Mouse (Mus musculus) macrophage (primary cell): ENCODE results near the gene Clec3a. TPM values are rescaled to one million over a fixed set of nuclear protein-coding genes. Genes with fewer than 3 reads are reported as not detected.

ENCODE experiments used
- H3K27ac ChIP-seq: fragments of 350-480 bp; formaldehyde crosslinking; 2 replicates; pipeline ENCODE4 v1.9.0; 2021
- H3K36me3 ChIP-seq: fragments of 350-480 bp; formaldehyde crosslinking; 2 replicates; pipeline ENCODE4 v1.9.0; 2021; ENCODE audit errors: inconsistent target
- H3K4me3 ChIP-seq: fragments of 350-480 bp; formaldehyde crosslinking; 2 replicates; pipeline ENCODE4 v1.9.0; 2021; ENCODE audit errors: inconsistent target
- H3K79me2 ChIP-seq: fragments of 350-480 bp; formaldehyde crosslinking; 2 replicates; pipeline ENCODE4 v1.9.0; 2021; ENCODE audit errors: inconsistent target
- WGBS: methylation state at CpG from one replicate; pipeline ENCODE4 v1.1.7; 2026; ENCODE audit warnings: inconsistent platforms; ENCODE audit not compliant: missing documents; 5-methylcytosine and 5-hydroxymethylcytosine counted together
- polyA plus RNA-seq: library from polyadenylated mRNA; stranded (reverse); fragments of 250-400 nt; gene quantifications from 3 replicates; pipeline ENCODE4 v1.2.4, GENCODE M21; 2018; ENCODE audit warnings: inconsistent platforms

The Clec3a gene
- polyA plus RNA-seq, 1 experiment from 2014 or later = not detected

GRCm38 (mm10) chr8:114439334-114440204 lies 21.7 kb downstream of the Clec3a start, which contains the start of gene Wwox:
Gene Wwox (plus strand): TSS chr8:114439655.
- Histone ChIP-seq H3K79me2 (no peaks in the 10 kb centered on the region), H3K36me3 (no peaks in the 10 kb centered on the region), H3K4me3 (peak within 1 kb of the TSS; percentile 44), H3K27ac (no peak within 1 kb of the TSS)
- 2% methylated on average over 53 of the region's 54 CpGs for WGBS

- Histone ChIP-seq H3K4me3 (peak overlapping the region; percentile 44), H3K79me2 (no peaks in the 10 kb centered on the region), H3K36me3 (no peaks in the 10 kb centered on the region), H3K27ac (no peak overlapping the region)
- 24% methylated on average over 5 of the region's 5 CpGs for WGBS
Measured at GRCm38 (mm10) chr8:114440205-114440589, 22.3 kb downstream of the Clec3a start.

- no peak overlapping the region for H3K4me3 ChIP-seq
- WGBS = 92% methylated on average over 4 of the region's 4 CpGs
- no peaks in the 10 kb centered on the region; the same call in 1 of the 2 replicates for H3K36me3 ChIP-seq
- H3K27ac ChIP-seq = no peak overlapping the region
- no peaks in the 10 kb centered on the region for H3K79me2 ChIP-seq
Measured at GRCm38 (mm10) chr8:114441616-114442015, 23.7 kb downstream of the Clec3a start.

GRCm38 (mm10) chr8:114446884-114447283 lies 29.0 kb downstream of the Clec3a start:
- WGBS = 93% methylated on average over 7 of the region's 7 CpGs
- H3K27ac ChIP-seq = no peak overlapping the region
- no peaks in the 10 kb centered on the region for H3K79me2 ChIP-seq
- H3K4me3 ChIP-seq = no peak overlapping the region
- H3K36me3 ChIP-seq = peaks cover 18% of the 10 kb centered on the region; the same call in 1 of the 2 replicates

DNA sequence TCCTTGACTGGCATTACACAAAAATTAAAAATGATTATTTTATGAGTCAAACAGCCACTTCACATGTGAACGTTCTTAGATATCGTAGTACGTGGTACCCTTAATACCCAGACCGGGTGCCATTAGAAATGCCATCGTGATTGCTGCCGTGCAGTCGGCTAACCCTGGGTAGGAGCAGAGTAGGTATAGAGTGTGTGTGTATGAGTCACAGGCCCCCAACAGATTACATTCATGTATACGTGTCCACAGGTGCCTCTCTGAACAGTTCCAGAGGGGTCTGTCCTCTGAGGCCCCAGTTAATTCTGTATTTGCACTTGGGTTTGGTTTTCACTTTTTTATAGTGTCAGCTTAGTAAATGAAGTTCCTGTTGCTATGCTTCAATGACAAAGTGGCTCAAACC lies 34.4 kb downstream of the Clec3a start:
- Histone ChIP-seq H3K36me3 (peaks cover 18% of the 10 kb centered on the region; the same call in 1 of the 2 replicates), H3K4me3 (no peak overlapping the region), H3K27ac (no peak overlapping the region), H3K79me2 (no peaks in the 10 kb centered on the region)
- 92% methylated on average over 8 of the region's 8 CpGs for WGBS

DNA sequence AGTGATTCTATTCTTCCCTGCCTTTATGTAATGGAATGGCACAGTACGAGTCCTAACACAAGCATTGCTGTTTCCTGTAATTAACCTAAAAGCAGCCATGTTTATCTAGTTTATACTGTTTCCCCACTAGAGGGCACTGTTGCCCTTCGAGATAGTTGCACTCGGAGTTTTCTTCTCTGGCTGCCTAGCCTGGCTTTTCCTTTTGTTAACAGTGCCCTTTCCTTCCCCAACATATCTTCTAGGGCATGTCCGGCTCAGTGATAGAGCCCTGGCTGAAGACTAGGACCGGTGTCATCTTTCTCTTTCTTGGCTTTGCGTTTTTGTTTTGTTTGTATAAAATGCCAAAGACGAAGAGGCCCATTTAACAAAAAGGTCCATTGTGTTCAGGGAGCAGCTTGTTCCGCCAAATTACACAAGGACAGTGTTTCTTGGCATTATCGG lies 34.9 kb downstream of the Clec3a start:
- H3K27ac ChIP-seq = no peak overlapping the region
- H3K4me3 ChIP-seq = no peak overlapping the region
- peaks cover 18% of the 10 kb centered on the region; the same call in 1 of the 2 replicates for H3K36me3 ChIP-seq
- WGBS = 36% methylated on average over 9 of the region's 9 CpGs
- no peaks in the 10 kb centered on the region for H3K79me2 ChIP-seq

GRCm38 (mm10) chr8:114455302-114455701 lies 37.4 kb downstream of the Clec3a start:
- H3K36me3 ChIP-seq = 0 out of 2 replicates have a peak, but pooled peaks cover under 1% of the 10 kb centered on the region
- H3K4me3 ChIP-seq = no peak overlapping the region
- WGBS = over 99% methylated on average over 8 of the region's 8 CpGs
- no peak overlapping the region for H3K27ac ChIP-seq
- H3K79me2 ChIP-seq = no peaks in the 10 kb centered on the region

DNA sequence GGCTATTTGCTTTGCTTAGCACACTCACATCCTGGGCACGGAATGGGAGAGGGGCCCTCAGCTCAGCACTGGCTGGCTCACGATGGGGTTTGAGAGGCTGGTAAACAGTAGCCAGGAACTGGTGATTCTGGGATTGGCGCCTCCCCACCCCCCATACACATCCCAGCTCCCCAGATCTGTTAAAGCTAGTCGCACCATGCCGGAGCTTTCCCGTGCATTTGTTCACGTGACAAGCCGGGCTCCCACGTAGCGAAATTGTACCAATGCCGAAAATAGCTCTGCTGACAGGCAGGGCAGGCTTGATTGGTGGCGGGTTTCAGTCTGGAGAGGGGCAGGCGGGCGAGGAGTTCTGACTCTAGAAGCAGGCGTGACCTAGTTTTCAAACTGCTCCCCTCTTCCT lies 38.1 kb downstream of the Clec3a start:
- Histone ChIP-seq H3K79me2 (no peaks in the 10 kb centered on the region), H3K36me3 (no peaks in the 10 kb centered on the region), H3K4me3 (no peak overlapping the region), H3K27ac (no peak overlapping the region)
- 82% methylated on average over 15 of the region's 15 CpGs for WGBS

GRCm38 (mm10) chr8:114458113-114458784 lies 40.4 kb downstream of the Clec3a start:
- no peak overlapping the region for H3K27ac ChIP-seq
- no peaks in the 10 kb centered on the region for H3K79me2 ChIP-seq
- H3K36me3 ChIP-seq = no peaks in the 10 kb centered on the region
- 92% methylated on average over 22 of the region's 25 CpGs for WGBS
- H3K4me3 ChIP-seq = no peak overlapping the region

- no peak overlapping the region for H3K4me3 ChIP-seq
- no peaks in the 10 kb centered on the region for H3K36me3 ChIP-seq
- no peak overlapping the region for H3K27ac ChIP-seq
- H3K79me2 ChIP-seq = no peaks in the 10 kb centered on the region
- 84% methylated on average over 5 of the region's 5 CpGs for whole genome bisulfite sequencing
Measured at GRCm38 (mm10) chr8:114460600-114460999, 42.7 kb downstream of the Clec3a start.

DNA sequence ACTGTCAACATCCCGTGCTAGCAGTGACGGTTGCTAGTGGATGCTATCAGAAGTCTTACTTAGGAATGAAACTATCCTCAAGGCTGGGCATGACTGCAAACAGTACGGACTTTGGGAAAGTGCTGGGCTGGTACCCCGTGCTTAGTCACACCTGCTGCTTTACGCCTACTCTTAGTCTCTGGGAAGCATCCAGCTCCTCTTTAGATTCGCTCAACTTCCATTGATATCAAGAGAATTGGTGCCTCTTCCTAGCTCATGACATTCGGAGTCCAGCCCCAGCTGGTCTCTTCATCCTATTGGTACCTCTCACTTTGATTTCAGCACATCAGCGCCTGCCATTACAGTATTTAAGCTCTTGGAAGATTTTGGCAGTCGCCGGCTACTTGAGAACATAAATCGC lies 44.7 kb downstream of the Clec3a start:
- H3K79me2 ChIP-seq = no peaks in the 10 kb centered on the region
- H3K36me3 ChIP-seq = no peaks in the 10 kb centered on the region
- no peak overlapping the region for H3K27ac ChIP-seq
- WGBS = 99% methylated on average over 11 of the region's 11 CpGs
- H3K4me3 ChIP-seq = no peak overlapping the region

GRCm38 (mm10) chr8:114463305-114463704 lies 45.4 kb downstream of the Clec3a start:
- no peaks in the 10 kb centered on the region for H3K36me3 ChIP-seq
- 39% methylated on average over 10 of the region's 10 CpGs for WGBS
- H3K4me3 ChIP-seq = no peak overlapping the region
- H3K79me2 ChIP-seq = no peaks in the 10 kb centered on the region
- no peak overlapping the region for H3K27ac ChIP-seq

DNA sequence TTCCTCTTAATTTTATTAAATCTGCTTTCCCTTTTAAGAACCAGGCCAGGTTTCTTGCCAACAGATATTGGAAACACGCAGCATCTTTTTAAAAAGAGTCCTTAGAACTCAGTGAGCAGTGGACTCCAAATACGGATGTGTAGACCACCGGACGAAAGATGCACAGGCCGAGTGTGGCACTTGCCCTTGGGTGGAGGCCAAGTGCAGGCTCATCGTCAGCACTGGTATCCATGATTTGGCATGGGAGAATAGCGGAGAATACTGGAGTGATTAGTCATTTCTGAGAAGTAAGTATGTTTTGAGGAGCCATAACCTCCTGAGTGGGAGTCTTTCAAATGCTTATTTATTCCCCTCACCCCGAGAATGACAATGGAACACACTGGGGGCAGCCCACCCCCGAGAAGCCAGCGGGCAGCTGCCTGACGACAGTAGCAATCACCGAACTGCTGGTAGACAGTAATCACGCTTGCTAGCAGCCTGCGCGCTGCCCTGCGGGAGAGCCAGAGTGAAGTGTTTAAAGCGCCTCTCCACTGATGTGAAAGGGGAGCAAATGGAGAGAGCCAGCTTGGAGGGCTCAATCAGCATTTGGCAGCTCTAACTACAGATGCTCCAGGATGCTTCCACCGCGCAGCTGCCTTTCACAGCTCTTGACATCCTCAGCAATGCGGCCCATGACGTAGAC lies 50.8 kb downstream of the Clec3a start:
- WGBS = 95% methylated on average over 20 of the region's 21 CpGs
- Histone ChIP-seq H3K36me3 (no peaks in the 10 kb centered on the region), H3K4me3 (no peak overlapping the region), H3K27ac (no peak overlapping the region), H3K79me2 (no peaks in the 10 kb centered on the region)

DNA sequence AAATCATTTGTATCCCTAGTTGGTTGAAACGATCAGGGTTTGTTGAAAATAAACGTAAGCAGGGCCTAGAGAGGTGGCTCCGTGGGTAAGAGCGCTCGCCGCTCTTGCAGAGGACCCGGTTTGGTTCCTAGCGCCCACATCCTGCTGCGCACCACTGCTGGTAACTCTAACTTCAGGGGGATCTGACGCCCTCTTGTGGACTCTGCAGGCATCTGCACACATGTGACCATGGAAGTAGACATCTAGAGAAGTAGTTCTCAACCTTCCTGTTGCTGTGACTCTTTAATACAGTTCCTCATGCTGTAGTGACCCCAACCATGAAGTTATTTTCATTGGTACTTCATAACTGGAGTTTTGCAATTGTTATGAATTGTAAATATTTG lies 51.3 kb downstream of the Clec3a start:
- Histone ChIP-seq H3K27ac (no peak overlapping the region), H3K36me3 (no peaks in the 10 kb centered on the region), H3K79me2 (no peaks in the 10 kb centered on the region), H3K4me3 (no peak overlapping the region)
- WGBS = 91% methylated on average over 10 of the region's 10 CpGs
